Mouse (Mus musculus) bone marrow, adult 2 months (tissue): ENCODE results near the gene Fcer1a.

Experiments
- CTCF ChIP-seq: fragments of 200-500 bp; IDR thresholded peaks from 2 replicates; pipeline ENCODE4 v1.5.1; 2011; ENCODE audit warnings: low read length, control low read depth; ENCODE audit not compliant: control insufficient read depth, insufficient read depth
- POLR2A ChIP-seq: fragments of 200-500 bp; IDR thresholded peaks from 2 replicates; pipeline ENCODE4 v1.6.1; 2011; ENCODE audit warnings: low read depth, mild to moderate bottlenecking, control low read depth, low read length, borderline replicate concordance; ENCODE audit not compliant: control insufficient read depth

DNA sequence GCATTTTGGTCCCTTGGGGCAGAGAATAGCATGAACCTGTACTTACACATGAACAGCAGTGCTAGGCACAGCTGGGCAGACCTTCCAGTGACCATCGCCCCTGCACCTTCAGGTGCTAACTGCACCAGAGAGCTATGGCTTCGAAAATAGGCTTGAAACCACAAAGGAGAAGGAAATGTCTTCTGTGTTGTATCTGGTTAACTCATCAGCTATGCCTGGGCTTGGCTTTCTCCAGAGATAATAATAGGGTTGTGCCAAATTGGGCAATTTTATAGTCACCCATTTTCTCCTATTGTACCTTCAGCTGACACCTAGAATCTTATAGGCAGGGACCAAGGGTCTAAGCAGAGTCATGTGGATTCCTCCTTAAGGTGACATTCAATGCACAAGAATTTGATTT is at the start of gene Fcer1a:
- no peak for TF ChIP-seq POLR2A
- TF ChIP-seq CTCF: no peak
